Mouse (Mus musculus) cerebellum, postnatal 4 days (tissue): ENCODE measurements at regions not wholly inside any gene's neighbourhood (a gene's known extent, or its start where the extent isn't known, plus 50 kb on each side); places are given as distances from the start of the nearest gene placed in this dataset.

Source experiments
- DNase-seq, 2 experiments: peaks; one replicate each; pipeline ENCODE4 v3.0.0; 2022; ENCODE audit warnings: low spot score in 2 of 2, mixed read lengths in 1 of 2

GRCm38 (mm10) chr15:33759496-33759895 lies 598.2 kb downstream of the 9430069I07Rik start:
- DNase-seq = no peak

DNA sequence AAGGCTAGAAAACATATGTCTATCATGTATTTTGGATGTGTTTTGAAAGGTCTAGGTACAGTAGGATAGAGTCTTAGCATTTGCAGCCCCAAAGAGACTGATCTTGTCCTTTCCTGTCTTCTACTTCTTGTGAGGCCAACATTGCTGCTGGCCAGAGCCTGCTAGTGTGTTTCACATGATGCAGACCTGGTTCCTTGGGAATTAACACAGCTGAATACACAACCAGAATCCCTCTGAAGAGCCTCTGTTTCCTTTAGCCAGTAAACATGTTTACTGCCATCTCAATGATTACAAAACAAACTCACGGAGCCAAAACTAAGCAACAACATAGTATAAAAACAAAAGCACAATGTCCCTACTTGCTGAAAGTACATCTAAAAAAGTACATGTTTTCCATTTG lies 598.9 kb downstream of the 9430069I07Rik start:
- no peak for DNase-seq
